Mouse (Mus musculus): Measurements from ENCODE around the gene Vsig1. TPM values are rescaled to one million over a fixed set of nuclear protein-coding genes. Genes with fewer than 3 reads are reported as not detected.

Vsig1 gene
- polyA plus RNA-seq (2012; fragmentation: generic; extraction: Trizol), result not detected

- TF ChIP-seq REST (IDR thresholded peaks at IDR 0.05; ENCODE audit: insufficient read depth, insufficient read length) (no peak), SRF (IDR thresholded peaks at IDR 0.05; ENCODE audit: control insufficient read depth, insufficient read length, low read depth) (no peak), POLR2AphosphoS2 (IDR thresholded peaks at IDR 0.05; ENCODE audit: insufficient read length, low read depth) (no peak), MYOG (IDR thresholded peaks at IDR 0.05; ENCODE audit: control insufficient read depth in 1 of 3, insufficient read depth in 1 of 3, insufficient read length in 2 of 3, low read depth in 2 of 3) (no peak), E2F4 (IDR thresholded peaks at IDR 0.05; ENCODE audit: insufficient read depth) (no peak), MYOD1 (IDR thresholded peaks at IDR 0.05; ENCODE audit: control insufficient read depth in 1 of 3, insufficient read length in 2 of 3, low read depth in 2 of 3) (no peak), POLR2A (IDR thresholded peaks at IDR 0.05; ENCODE audit: insufficient read length, low read depth) (no peak), USF1 (IDR thresholded peaks at IDR 0.05; ENCODE audit: low read depth) (no peak), TCF12 (IDR thresholded peaks at IDR 0.05; ENCODE audit: insufficient read depth, poor library complexity, severe bottlenecking) (no peak), CEBPB (IDR thresholded peaks at IDR 0.05; ENCODE audit: insufficient read depth, poor library complexity, severe bottlenecking) (no peak), MAX (IDR thresholded peaks at IDR 0.05; ENCODE audit: low read depth) (no peak), TCF3 (IDR thresholded peaks at IDR 0.05; ENCODE audit: insufficient read length, low read depth) (no peak)
- H3K79me2 ChIP-seq (ENCODE audit: control insufficient read depth, insufficient read depth), result no peaks in the 10 kb centered on the region
- no peak within 1 kb of the TSS for H3ac ChIP-seq (ENCODE audit: control insufficient read depth, insufficient read length)
- no peaks in the 10 kb centered on the region for H3K36me3 ChIP-seq (ENCODE audit: control insufficient read depth, insufficient read depth)
- no peak within 1 kb of the TSS for H3K4me2 ChIP-seq (ENCODE audit: low read depth)
- no peak within 1 kb of the TSS for H3K4me3 ChIP-seq
- no peaks in the 10 kb centered on the region for H3K27me3 ChIP-seq (ENCODE audit: control insufficient read depth, insufficient read depth, insufficient read length)
These were observed at the start of gene Vsig1 for GRCm38 (mm10) chrX:140907360-140907759. Vsig1 (plus strand) TSS chrX:140907608.

GRCm38 (mm10) chrX:140862760-140863159 lies 44.6 kb upstream of the Vsig1 start:
- Histone ChIP-seq H3K36me3 (ENCODE audit: control insufficient read depth, insufficient read depth) (no peaks in the 10 kb centered on the region), H3K4me3 (no peak overlapping the region), H3ac (ENCODE audit: control insufficient read depth, insufficient read length) (no peak overlapping the region), H3K27me3 (ENCODE audit: control insufficient read depth, insufficient read depth, insufficient read length) (no peaks in the 10 kb centered on the region), H3K79me2 (ENCODE audit: control insufficient read depth, insufficient read depth) (no peaks in the 10 kb centered on the region), H3K4me2 (ENCODE audit: low read depth) (no peak overlapping the region)
- TF ChIP-seq MYOD1 (IDR thresholded peaks at IDR 0.05; ENCODE audit: control insufficient read depth in 1 of 3, insufficient read length in 2 of 3, low read depth in 2 of 3) (no peak), CEBPB (IDR thresholded peaks at IDR 0.05; ENCODE audit: insufficient read depth, poor library complexity, severe bottlenecking) (no peak), TCF3 (IDR thresholded peaks at IDR 0.05; ENCODE audit: insufficient read length, low read depth) (no peak), SRF (IDR thresholded peaks at IDR 0.05; ENCODE audit: control insufficient read depth, insufficient read length, low read depth) (no peak), POLR2AphosphoS2 (IDR thresholded peaks at IDR 0.05; ENCODE audit: insufficient read length, low read depth) (no peak), MYOG (IDR thresholded peaks at IDR 0.05; ENCODE audit: control insufficient read depth in 1 of 3, insufficient read depth in 1 of 3, insufficient read length in 2 of 3, low read depth in 2 of 3) (no peak), REST (IDR thresholded peaks at IDR 0.05; ENCODE audit: insufficient read depth, insufficient read length) (no peak)

- Histone ChIP-seq H3ac (ENCODE audit: control insufficient read depth, insufficient read length) (no peak overlapping the region), H3K36me3 (ENCODE audit: control insufficient read depth, insufficient read depth) (no peaks in the 10 kb centered on the region), H3K27me3 (ENCODE audit: control insufficient read depth, insufficient read depth, insufficient read length) (no peaks in the 10 kb centered on the region), H3K4me2 (ENCODE audit: low read depth) (no peak overlapping the region), H3K79me2 (ENCODE audit: control insufficient read depth, insufficient read depth) (no peaks in the 10 kb centered on the region), H3K4me3 (no peak overlapping the region)
- TF ChIP-seq REST (IDR thresholded peaks at IDR 0.05; ENCODE audit: insufficient read depth, insufficient read length) (no peak), E2F4 (IDR thresholded peaks at IDR 0.05; ENCODE audit: insufficient read depth) (no peak), TCF3 (IDR thresholded peaks at IDR 0.05; ENCODE audit: insufficient read length, low read depth) (no peak), TCF12 (IDR thresholded peaks at IDR 0.05; ENCODE audit: insufficient read depth, poor library complexity, severe bottlenecking) (no peak), MAX (IDR thresholded peaks at IDR 0.05; ENCODE audit: low read depth) (no peak), MYOD1 (IDR thresholded peaks at IDR 0.05; ENCODE audit: control insufficient read depth in 1 of 3, insufficient read length in 2 of 3, low read depth in 2 of 3) (no peak), POLR2AphosphoS2 (IDR thresholded peaks at IDR 0.05; ENCODE audit: insufficient read length, low read depth) (no peak), MYOG (IDR thresholded peaks at IDR 0.05; ENCODE audit: control insufficient read depth in 1 of 3, insufficient read depth in 1 of 3, insufficient read length in 2 of 3, low read depth in 2 of 3) (no peak), SRF (IDR thresholded peaks at IDR 0.05; ENCODE audit: control insufficient read depth, insufficient read length, low read depth) (no peak), USF1 (IDR thresholded peaks at IDR 0.05; ENCODE audit: low read depth) (no peak), POLR2A (IDR thresholded peaks at IDR 0.05; ENCODE audit: insufficient read length, low read depth) (no peak), CEBPB (IDR thresholded peaks at IDR 0.05; ENCODE audit: insufficient read depth, poor library complexity, severe bottlenecking) (no peak)
These were observed 44.0 kb upstream of the Vsig1 start for GRCm38 (mm10) chrX:140863431-140863830.

- no peak overlapping the region for H3ac ChIP-seq (ENCODE audit: control insufficient read depth, insufficient read length)
- H3K79me2 ChIP-seq (ENCODE audit: control insufficient read depth, insufficient read depth), result no peaks in the 10 kb centered on the region
- H3K4me3 ChIP-seq, result no peak overlapping the region
- no peak overlapping the region for H3K4me2 ChIP-seq (ENCODE audit: low read depth)
- no peaks in the 10 kb centered on the region for H3K36me3 ChIP-seq (ENCODE audit: control insufficient read depth, insufficient read depth)
- TF ChIP-seq USF1 (IDR thresholded peaks at IDR 0.05; ENCODE audit: low read depth), result no peak
- H3K27me3 ChIP-seq (ENCODE audit: control insufficient read depth, insufficient read depth, insufficient read length), result no peaks in the 10 kb centered on the region
These were observed 20.2 kb upstream of the Vsig1 start for GRCm38 (mm10) chrX:140887193-140887592.

GRCm38 (mm10) chrX:140891796-140892195 lies 15.6 kb upstream of the Vsig1 start:
- H3K36me3 ChIP-seq (ENCODE audit: control insufficient read depth, insufficient read depth), result no peaks in the 10 kb centered on the region
- H3K4me3 ChIP-seq, result no peak overlapping the region
- H3K4me2 ChIP-seq (ENCODE audit: low read depth), result no peak overlapping the region
- no peaks in the 10 kb centered on the region for H3K27me3 ChIP-seq (ENCODE audit: control insufficient read depth, insufficient read depth, insufficient read length)
- TF ChIP-seq POLR2AphosphoS2 (IDR thresholded peaks at IDR 0.05; ENCODE audit: insufficient read length, low read depth), result no peak
- no peaks in the 10 kb centered on the region for H3K79me2 ChIP-seq (ENCODE audit: control insufficient read depth, insufficient read depth)
- no peak overlapping the region for H3ac ChIP-seq (ENCODE audit: control insufficient read depth, insufficient read length)
